Mouse (Mus musculus) liver, adult 2 months (tissue): ENCODE data around the gene Fga. TPM values are rescaled to one million over a fixed set of nuclear protein-coding genes. Genes with fewer than 3 reads are reported as not detected.

ENCODE experiments used
- DNase-seq: peaks from one replicate; pipeline ENCODE4 v3.0.0-alpha.2; 2011; ENCODE audit warnings: low read depth, low spot score; ENCODE audit errors: extremely low read depth
- H3K27ac ChIP-seq: fragments of 200-500 bp; replicated peaks from 2 replicates; pipeline ENCODE4 v1.5.1; 2012; ENCODE audit warnings: low read depth, mild to moderate bottlenecking, control low read depth, inconsistent platforms, low read length; ENCODE audit not compliant: insufficient read depth
- H3K27me3 ChIP-seq: fragments of 200-500 bp; 2 replicates; pipeline ENCODE4 v1.6.1; 2012; ENCODE audit warnings: mild to moderate bottlenecking, moderate library complexity, low read length, inconsistent platforms; ENCODE audit not compliant: control insufficient read depth, insufficient read depth
- H3K36me3 ChIP-seq: fragments of 200-500 bp; 2 replicates; pipeline ENCODE4 v1.6.1; 2012; ENCODE audit warnings: low read length, inconsistent platforms; ENCODE audit not compliant: control insufficient read depth, insufficient read depth
- H3K4me1 ChIP-seq: fragments of 200-500 bp; 2 replicates; pipeline ENCODE4 v1.6.1; 2011; ENCODE audit warnings: low read length; ENCODE audit not compliant: control insufficient read depth, insufficient read depth
- H3K4me3 ChIP-seq: fragments of 200-500 bp; 2 replicates; pipeline ENCODE4 v1.5.1; 2011; ENCODE audit warnings: low read depth, mild to moderate bottlenecking, control low read depth, low read length, moderate library complexity; ENCODE audit not compliant: insufficient read depth
- H3K79me2 ChIP-seq: fragments of 200-500 bp; 2 replicates; pipeline ENCODE4 v1.6.1; 2012; ENCODE audit warnings: inconsistent platforms, mild to moderate bottlenecking, low read length, moderate library complexity; ENCODE audit not compliant: control insufficient read depth, insufficient read depth
- H3K9ac ChIP-seq: fragments of 200-500 bp; 2 replicates; pipeline ENCODE4 v1.6.1; 2012; ENCODE audit warnings: low read depth, mild to moderate bottlenecking, control low read depth, inconsistent platforms, low read length
- CTCF ChIP-seq: fragments of 200-500 bp; IDR thresholded peaks from 2 replicates; pipeline ENCODE4 v1.5.1; 2011; ENCODE audit warnings: low read depth, low read length, control low read depth
- POLR2A ChIP-seq: fragments of 200-500 bp; IDR thresholded peaks from 2 replicates; pipeline ENCODE4 v1.6.1; 2011; ENCODE audit warnings: low read length, control low read depth; ENCODE audit not compliant: insufficient read depth; ENCODE audit errors: extremely low read depth
- WGBS: fragments of 180-500 bp; shearing (Covaris S2); methylation state at CpG from one replicate; pipeline ENCODE4 v1.1.7; 2018; 5-methylcytosine and 5-hydroxymethylcytosine counted together
- polyA plus RNA-seq: library from polyadenylated mRNA; depleted of rRNA; stranded (reverse); fragments of >200 nt; gene quantifications from 2 replicates; pipeline ENCODE4 v1.2.3, GENCODE M21; 2012
- total RNA-seq: library from RNA; depleted of rRNA; stranded (reverse); fragments of >200 nt; gene quantifications from 2 replicates; pipeline ENCODE4 v1.2.3, GENCODE M21; 2014

Gene Fga
- total and polyA plus RNA-seq, 2 experiments = 984 to 3,320 TPM

DNA sequence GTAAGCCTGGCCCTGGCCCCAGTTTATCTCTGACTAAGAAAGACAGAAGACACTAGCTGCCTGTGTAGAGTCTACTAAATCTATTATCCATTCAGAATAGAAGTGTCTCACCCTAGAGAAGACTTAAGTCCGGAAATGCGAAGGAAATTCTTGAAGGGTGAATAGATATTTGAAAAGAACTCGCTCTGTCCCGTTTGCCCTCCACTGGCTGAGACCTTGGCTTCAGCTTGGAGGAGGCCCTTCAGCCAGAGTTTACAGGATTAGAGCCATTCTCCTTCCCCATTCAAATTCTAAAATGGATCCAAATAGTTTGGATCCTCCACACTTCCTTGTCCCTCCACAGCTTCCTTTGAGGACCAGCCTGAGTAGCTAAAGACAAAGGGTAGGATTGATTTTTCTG lies 4.5 kb downstream of the Fga start:
- peak overlapping the region; percentile 10; the same call in 1 of the 2 replicates for H3K27ac ChIP-seq
- H3K4me3 ChIP-seq = no peak overlapping the region
- H3K4me1 ChIP-seq = peaks cover 11% of the 10 kb centered on the region
- H3K9ac ChIP-seq = peak overlapping the region; percentile 53
- H3K79me2 ChIP-seq = no peaks in the 10 kb centered on the region; the same call in 1 of the 2 replicates
- TF ChIP-seq CTCF (no peak), POLR2A (no peak)
- peaks cover 53% of the 10 kb centered on the region for H3K36me3 ChIP-seq
- WGBS = 46% methylated on average over 4 of the region's 4 CpGs
- no peak for DNase-seq
- H3K27me3 ChIP-seq = no peaks in the 10 kb centered on the region

DNA sequence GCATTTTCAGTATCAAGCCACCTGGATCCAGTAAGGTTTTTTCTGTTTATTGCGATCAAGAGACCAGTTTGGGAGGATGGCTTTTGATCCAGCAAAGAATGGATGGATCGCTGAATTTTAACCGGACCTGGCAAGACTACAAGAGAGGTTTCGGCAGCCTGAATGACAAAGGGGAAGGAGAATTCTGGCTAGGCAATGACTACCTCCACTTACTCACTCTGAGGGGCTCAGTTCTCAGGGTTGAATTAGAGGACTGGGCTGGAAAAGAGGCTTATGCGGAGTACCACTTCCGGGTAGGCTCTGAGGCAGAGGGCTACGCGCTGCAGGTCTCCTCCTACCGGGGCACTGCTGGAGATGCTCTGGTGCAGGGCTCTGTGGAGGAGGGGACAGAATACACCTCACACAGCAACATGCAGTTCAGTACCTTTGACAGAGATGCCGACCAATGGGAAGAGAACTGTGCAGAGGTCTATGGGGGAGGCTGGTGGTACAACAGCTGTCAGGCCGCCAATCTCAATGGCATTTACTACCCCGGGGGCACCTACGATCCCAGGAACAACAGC lies 7.0 kb downstream of the Fga start:
- no peaks in the 10 kb centered on the region for H3K79me2 ChIP-seq
- WGBS = 27% methylated on average over 13 of the region's 13 CpGs
- H3K4me3 ChIP-seq = no peak overlapping the region
- H3K9ac ChIP-seq = no peak overlapping the region
- H3K27me3 ChIP-seq = no peaks in the 10 kb centered on the region
- H3K36me3 ChIP-seq = peaks cover 47% of the 10 kb centered on the region
- peak; percentile 61 for DNase-seq
- peaks cover 9% of the 10 kb centered on the region; the same call in 1 of the 2 replicates for H3K4me1 ChIP-seq
- TF ChIP-seq CTCF (no peak; the same call in 1 of the 2 replicates), POLR2A (0 out of 2 replicates have a peak, but pooled peaks have one; percentile 27)
- peak overlapping the region; percentile 32; the same call in 1 of the 2 replicates for H3K27ac ChIP-seq

DNA sequence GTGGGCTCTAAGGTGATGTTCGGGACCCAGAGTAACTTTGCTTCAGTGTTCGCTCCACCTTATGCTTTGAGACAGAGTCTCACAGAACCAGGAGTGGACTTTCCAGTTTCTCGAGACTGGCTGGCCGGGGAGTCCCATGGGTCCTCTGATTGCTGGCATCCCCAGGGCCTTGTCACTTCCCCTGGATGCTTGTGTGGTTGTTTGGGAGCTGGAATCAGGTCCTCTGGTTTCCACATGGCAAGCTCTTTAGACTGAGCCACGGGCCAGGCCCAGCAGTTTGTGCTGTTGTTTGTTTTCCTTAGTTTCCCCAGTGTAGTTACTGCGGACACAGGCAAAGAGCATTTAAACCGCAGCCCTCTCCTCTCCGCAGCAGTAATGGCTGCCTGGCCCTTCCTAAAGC lies 7.9 kb downstream of the Fga start:
- peak overlapping the region; percentile 42 for H3K27ac ChIP-seq
- 26% methylated on average over 8 of the region's 8 CpGs for WGBS
- TF ChIP-seq POLR2A = 0 out of 2 replicates have a peak, but pooled peaks have one; percentile 13
- no peak for TF ChIP-seq CTCF
- peak; percentile 67 for DNase-seq
- H3K79me2 ChIP-seq = no peaks in the 10 kb centered on the region
- H3K4me3 ChIP-seq = no peak overlapping the region
- peaks cover 9% of the 10 kb centered on the region; the same call in 1 of the 2 replicates for H3K4me1 ChIP-seq
- H3K9ac ChIP-seq = no peak overlapping the region
- no peaks in the 10 kb centered on the region for H3K27me3 ChIP-seq
- H3K36me3 ChIP-seq = peaks cover 38% of the 10 kb centered on the region

DNA sequence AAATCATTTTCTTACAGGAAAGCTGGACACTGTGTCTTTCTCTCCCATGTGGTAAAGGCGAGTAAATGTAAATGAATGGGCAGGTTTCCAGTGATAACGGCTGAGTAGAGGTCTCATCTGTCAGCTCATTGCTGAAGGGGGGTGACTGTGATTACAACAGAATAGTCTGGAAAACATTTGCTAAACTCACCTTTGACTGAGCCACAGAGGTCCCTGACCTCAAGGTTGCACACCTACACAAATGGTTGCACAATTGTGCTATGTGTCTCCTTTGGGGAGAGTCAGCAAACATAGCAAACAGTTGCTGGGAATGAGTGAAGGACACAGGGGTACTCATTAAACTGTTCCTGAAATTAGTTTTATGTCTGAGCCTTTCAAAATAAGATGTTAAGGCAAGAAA lies 13.0 kb downstream of the Fga start:
- TF ChIP-seq CTCF (no peak), POLR2A (no peak)
- no peak overlapping the region for H3K4me3 ChIP-seq
- peaks cover 17% of the 10 kb centered on the region for H3K4me1 ChIP-seq
- no peaks in the 10 kb centered on the region for H3K27me3 ChIP-seq
- peak; percentile 99 for DNase-seq
- 26% methylated on average over 2 of the region's 2 CpGs for WGBS
- peak overlapping the region; percentile 97 for H3K27ac ChIP-seq
- peak overlapping the region; percentile 47; the same call in 1 of the 2 replicates for H3K9ac ChIP-seq
- H3K79me2 ChIP-seq = no peaks in the 10 kb centered on the region
- H3K36me3 ChIP-seq = peaks cover 20% of the 10 kb centered on the region

DNA sequence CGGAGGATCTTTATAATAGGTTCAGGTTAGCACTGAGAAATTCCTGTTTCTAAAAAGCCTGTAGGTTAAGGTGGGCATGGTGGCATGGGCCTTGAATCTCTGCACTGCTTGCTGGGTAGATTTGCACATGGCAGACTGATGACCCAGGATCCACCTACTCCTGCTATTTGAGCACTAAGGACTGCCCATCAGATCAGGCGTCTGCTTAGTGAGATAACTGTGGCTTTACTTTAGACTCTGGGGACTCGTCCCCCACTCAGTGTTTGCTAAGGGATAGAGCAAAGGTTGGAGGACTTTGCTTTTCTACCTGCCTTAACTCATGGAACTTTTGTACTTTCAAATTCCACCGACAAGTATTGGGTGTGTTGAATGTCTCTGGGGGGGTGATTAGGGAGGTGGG lies 13.8 kb downstream of the Fga start:
- Histone ChIP-seq H3K79me2 (no peaks in the 10 kb centered on the region), H3K27ac (peak overlapping the region; percentile 97), H3K36me3 (peaks cover 28% of the 10 kb centered on the region), H3K9ac (no peak overlapping the region), H3K27me3 (no peaks in the 10 kb centered on the region), H3K4me3 (no peak overlapping the region), H3K4me1 (peaks cover 23% of the 10 kb centered on the region)
- WGBS = 18% methylated on average over 4 of the region's 4 CpGs
- DNase-seq = peak; percentile 99
- no peak for TF ChIP-seq POLR2A
- no peak for TF ChIP-seq CTCF

DNA sequence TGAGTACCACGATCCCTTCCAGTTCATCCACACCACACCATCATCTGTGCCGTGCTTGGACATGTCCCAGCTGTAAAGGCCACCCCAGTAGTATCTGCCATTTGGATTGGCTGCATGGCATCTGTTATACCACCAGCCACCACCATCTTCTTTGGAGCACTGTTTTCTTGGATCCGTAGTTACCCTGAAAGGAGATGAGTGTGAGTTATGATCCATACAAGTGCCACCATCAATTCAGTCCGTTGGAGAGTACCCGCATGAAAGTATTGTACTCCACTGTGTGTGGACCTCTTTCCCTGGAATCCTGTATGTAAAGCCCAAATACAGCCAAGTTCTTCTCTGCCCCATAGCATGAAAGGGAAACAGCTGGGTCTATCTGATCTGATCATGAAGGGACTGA lies 16.6 kb downstream of the Fga start:
- peak overlapping the region; percentile 17; the same call in 1 of the 2 replicates for H3K27ac ChIP-seq
- peaks cover 29% of the 10 kb centered on the region for H3K4me1 ChIP-seq
- H3K79me2 ChIP-seq = no peaks in the 10 kb centered on the region
- H3K9ac ChIP-seq = peak overlapping the region; percentile 6; the same call in 1 of the 2 replicates
- WGBS = 35% methylated on average over 5 of the region's 5 CpGs
- TF ChIP-seq POLR2A (no peak), CTCF (no peak)
- peaks cover 50% of the 10 kb centered on the region for H3K36me3 ChIP-seq
- no peaks in the 10 kb centered on the region for H3K27me3 ChIP-seq
- peak; percentile 52 for DNase-seq
- H3K4me3 ChIP-seq = no peak overlapping the region
